Mouse (Mus musculus): ENCODE measurements around the gene Eepd1. TPM values are rescaled to one million over a fixed set of nuclear protein-coding genes. Genes with fewer than 3 reads are reported as not detected.

Eepd1 gene
- polyA plus RNA-seq (2014; fragmentation: Illumina TruSeq; extraction: RNeasy Lipid Tissue Mini Kit (QIAGEN cat#74804); ENCODE audit: low read depth, low replicate concordance): 75.2 TPM

DNA sequence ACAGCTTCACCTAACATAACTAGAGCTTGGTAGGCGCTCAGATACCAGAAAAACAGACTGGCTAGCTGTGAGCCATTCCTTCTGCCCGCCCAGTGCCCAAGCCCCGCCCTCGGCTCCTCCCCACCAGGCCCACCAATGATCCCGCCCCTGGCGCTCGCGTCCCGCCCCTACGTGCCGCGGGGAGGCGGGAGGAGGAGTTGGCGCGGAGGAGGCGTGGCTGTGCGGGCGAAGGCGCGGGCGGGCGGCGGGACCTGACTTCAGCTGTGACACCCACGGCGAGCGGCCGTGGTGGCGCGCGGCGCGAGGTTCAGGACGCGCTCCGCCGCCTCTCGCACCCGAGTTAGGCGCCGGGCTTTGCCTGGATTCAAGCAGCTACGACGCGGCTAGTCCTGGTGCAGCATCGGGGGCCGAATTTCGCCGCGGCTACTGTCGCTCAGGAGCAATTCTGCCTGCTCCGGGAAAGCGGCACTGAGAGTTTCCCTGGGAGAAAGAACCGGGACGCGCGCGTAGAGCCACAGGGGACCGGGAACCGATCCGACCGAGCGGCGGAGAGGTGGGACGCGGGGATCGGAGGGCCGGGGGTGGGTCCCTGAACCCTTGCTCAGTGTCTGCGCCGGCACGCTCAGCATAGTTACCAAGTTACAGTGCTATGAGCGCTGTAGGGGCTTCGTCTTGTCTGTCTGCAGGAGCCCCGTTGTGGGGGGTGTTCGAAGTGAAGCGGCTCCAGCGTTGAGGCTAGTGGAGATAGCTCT is at the start of gene Eepd1:
Gene Eepd1, plus strand, starts transcription at position 204 of the 752 bp plus-strand sequence.

Other genes starting within 250 kb of the Eepd1 start
- gene Sept7, start 229.1 kb upstream of the Eepd1 start, polyA plus RNA-seq (2014; fragmentation: Illumina TruSeq; extraction: RNeasy Lipid Tissue Mini Kit (QIAGEN cat#74804); ENCODE audit: low read depth, low replicate concordance): 95.0 TPM

Data from adipose tissue, adult 10 weeks (tissue).